Mouse (Mus musculus) heart, postnatal 0 days (tissue): ENCODE results near the gene Hist1h4m. TPM values are rescaled to one million over a fixed set of nuclear protein-coding genes. Genes with fewer than 3 reads are reported as not detected.
"Not testable (repeated sequence)": the region's sequence is repeated elsewhere in the genome, so short reads cannot be mapped to it uniquely, and the experiment has no call there.

ENCODE experiments used
- ATAC-seq: fragments of 200-750 bp; cut with Nextera tagmentation; 2 replicates; pipeline ENCODE4 v1.8.0; 2017; ENCODE audit warnings: low read depth, moderate number of reproducible peaks, moderate library complexity; ENCODE audit not compliant: insufficient read depth
- DNase-seq: peaks from one replicate; pipeline ENCODE4 v3.0.0-alpha.2; 2016; ENCODE audit warnings: low spot score
- H3K27ac ChIP-seq: fragments of 300-500 bp; sonication (generic); 2 replicates; pipeline ENCODE4 v1.5.1; 2014; ENCODE audit warnings: low read depth, mild to moderate bottlenecking
- H3K27me3 ChIP-seq: fragments of 300-500 bp; sonication (generic); 2 replicates; pipeline ENCODE4 v1.6.1; 2014; ENCODE audit warnings: low read length, mixed read lengths; ENCODE audit not compliant: control insufficient read depth, insufficient read depth
- H3K36me3 ChIP-seq: fragments of 300-500 bp; sonication (generic); replicated peaks from 2 replicates; pipeline ENCODE4 v1.6.1; 2014; ENCODE audit warnings: low read length, mixed read lengths; ENCODE audit not compliant: control insufficient read depth, insufficient read depth
- H3K4me1 ChIP-seq: fragments of 300-500 bp; sonication (generic); 2 replicates; pipeline ENCODE4 v1.6.1; 2014; ENCODE audit warnings: antibody characterized with exemption; ENCODE audit not compliant: control insufficient read depth, insufficient read depth
- H3K4me2 ChIP-seq: fragments of 300-500 bp; sonication (generic); 2 replicates; pipeline ENCODE4 v1.6.1; 2014; ENCODE audit warnings: low read depth, mild to moderate bottlenecking, low read length, moderate library complexity
- H3K4me3 ChIP-seq: fragments of 300-500 bp; sonication (generic); 2 replicates; pipeline ENCODE4 v1.5.1; 2014; ENCODE audit warnings: low read depth, low read length
- H3K9ac ChIP-seq: fragments of 300-500 bp; sonication (generic); replicated peaks from 2 replicates; pipeline ENCODE4 v1.6.1; 2014; ENCODE audit warnings: low read depth, low read length, mixed read lengths
- H3K9me3 ChIP-seq: fragments of 300-500 bp; sonication (generic); replicated peaks from 2 replicates; pipeline ENCODE4 v1.6.1; 2016; ENCODE audit warnings: low read length; ENCODE audit not compliant: control insufficient read depth
- CTCF ChIP-seq: IDR thresholded peaks from 2 replicates; pipeline ENCODE4 v1.5.1; 2016; ENCODE audit warnings: antibody characterized with exemption, control low read depth, low read depth
- EP300 ChIP-seq: IDR thresholded peaks from 2 replicates; pipeline ENCODE4 v1.6.1; 2016; ENCODE audit warnings: antibody characterized with exemption, low read depth
- WGBS: fragments of 180-500 bp; shearing (Covaris S2); extraction: QIAGEN DNeasy Blood & Tissue Kit; methylation state at CpG from one replicate; pipeline ENCODE4 v1.1.7; 2014; 5-methylcytosine and 5-hydroxymethylcytosine counted together
- polyA plus RNA-seq: library from polyadenylated mRNA; unstranded; fragments of >200 nt; fragmentation: Nextera tagmentation; extraction: Ambion mirVana; gene quantifications from 2 replicates; pipeline ENCODE4 v1.2.1, GENCODE M21; 2015
- total RNA-seq: library from RNA; depleted of rRNA; stranded (reverse); fragments of >200 nt; gene quantifications from 2 replicates; pipeline ENCODE4 v1.2.3, GENCODE M21; 2014; ENCODE audit warnings: low replicate concordance

Hist1h4m gene
- total and polyA plus RNA-seq, 2 experiments from 2014 or later: 2.7 TPM; not detected in 1

DNA sequence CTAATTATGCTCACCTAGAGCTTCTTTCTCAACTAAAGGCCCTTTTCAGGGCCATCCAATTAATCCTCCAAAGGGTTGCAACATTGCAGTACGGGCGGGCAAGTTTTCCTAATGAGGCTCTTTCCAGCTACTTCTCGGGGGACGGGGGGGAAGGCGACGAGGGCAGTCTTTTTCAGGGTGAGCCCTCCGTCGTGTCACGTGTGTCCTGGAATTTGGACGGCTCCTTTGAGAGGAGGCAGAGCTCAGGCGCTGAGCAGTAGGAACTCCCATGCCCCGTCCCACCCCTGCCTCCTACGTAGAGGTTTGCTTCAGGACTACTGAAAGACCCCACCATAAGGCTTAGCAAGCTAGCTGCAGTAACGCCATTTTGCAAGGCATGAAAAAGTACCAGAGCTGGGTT is 546 bp downstream of the Hist1h4m start:
- H3K4me3 ChIP-seq, H3K9ac ChIP-seq, H3K36me3 ChIP-seq, H3K9me3 ChIP-seq, H3K27me3 ChIP-seq, H3K4me2 ChIP-seq, DNase-seq, H3K4me1 ChIP-seq: not testable (repeated sequence)
- peak; percentile 42 for ATAC-seq
- WGBS: 0% methylated on average over 12 of the region's 14 CpGs
- peak overlapping the region; percentile 25; the same call in 1 of the 2 replicates for H3K27ac ChIP-seq

DNA sequence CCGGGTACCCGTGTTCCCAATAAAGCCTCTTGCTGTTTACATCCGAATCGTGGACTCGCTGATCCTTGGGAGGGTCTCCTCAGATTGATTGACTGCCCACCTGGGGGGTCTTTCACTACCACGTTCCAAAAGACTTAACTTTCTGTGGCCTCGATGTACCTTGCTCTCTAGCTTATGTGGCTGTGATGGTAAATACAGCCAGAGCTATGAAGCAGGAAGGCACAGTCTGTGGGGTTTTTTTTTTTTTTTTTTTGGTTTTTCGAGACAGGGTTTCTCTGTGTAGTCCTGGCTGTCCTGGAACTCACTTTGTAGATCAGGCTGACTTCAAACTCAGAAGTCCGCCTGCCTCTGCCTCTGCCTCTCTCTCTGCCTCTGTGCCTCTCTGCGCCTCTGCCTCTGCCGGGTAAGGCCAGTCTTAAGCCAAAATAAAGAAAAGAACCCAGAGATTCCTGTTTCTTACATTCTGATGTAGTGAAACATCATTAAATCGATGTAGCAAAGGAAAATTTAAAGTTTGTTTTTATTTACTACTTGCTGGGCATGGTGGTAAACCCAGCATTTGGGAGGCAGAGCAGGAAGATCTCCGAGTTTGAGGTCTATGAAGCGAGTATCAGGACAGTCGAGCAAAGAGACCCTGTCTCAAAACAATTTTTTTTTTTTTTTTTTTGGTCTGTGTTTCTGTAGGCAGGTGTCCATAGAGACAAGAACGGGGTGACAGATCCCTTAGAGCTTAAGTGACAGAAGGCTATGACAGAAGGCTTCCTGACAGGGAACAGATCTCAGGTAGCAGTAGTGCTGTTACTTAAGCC is 8.7 kb downstream of the Hist1h4m start:
- DNase-seq, H3K27ac ChIP-seq, H3K4me1 ChIP-seq, H3K4me2 ChIP-seq, ATAC-seq, H3K27me3 ChIP-seq, H3K9me3 ChIP-seq, H3K4me3 ChIP-seq, H3K9ac ChIP-seq, H3K36me3 ChIP-seq: not testable (repeated sequence)
- WGBS: 73% methylated on average over 6 of the region's 16 CpGs

DNA sequence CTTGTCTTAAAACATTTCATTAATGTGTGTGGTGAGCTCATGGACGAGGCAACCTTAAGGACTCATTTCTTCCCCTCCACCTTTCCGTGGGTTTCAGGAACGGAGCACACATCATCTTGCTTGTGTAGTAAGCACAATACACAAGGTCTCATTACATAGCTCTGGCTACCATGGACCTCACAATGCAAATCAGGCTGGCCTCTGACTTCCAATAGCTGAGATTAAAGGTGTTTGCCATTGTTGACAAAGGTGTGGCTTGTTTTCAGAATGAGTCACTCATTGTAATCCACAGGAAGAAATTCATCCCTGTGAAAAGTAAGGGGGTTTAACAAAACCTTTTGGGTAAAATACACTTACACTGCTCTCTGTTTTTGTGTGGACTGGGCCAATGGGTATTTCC is 17.0 kb downstream of the Hist1h4m start:
- Histone ChIP-seq H3K4me2 (no peak overlapping the region), H3K4me1 (no peaks in the 10 kb centered on the region), H3K36me3 (no peaks in the 10 kb centered on the region), H3K27me3 (no peaks in the 10 kb centered on the region), H3K27ac (no peak overlapping the region), H3K9ac (no peak overlapping the region), H3K9me3 (no peaks in the 10 kb centered on the region), H3K4me3 (no peak overlapping the region)
- WGBS: 83% methylated on average over 3 of the region's 3 CpGs
- TF ChIP-seq CTCF (no peak), EP300 (no peak)
- ATAC-seq (no peak), DNase-seq (no peak)

DNA sequence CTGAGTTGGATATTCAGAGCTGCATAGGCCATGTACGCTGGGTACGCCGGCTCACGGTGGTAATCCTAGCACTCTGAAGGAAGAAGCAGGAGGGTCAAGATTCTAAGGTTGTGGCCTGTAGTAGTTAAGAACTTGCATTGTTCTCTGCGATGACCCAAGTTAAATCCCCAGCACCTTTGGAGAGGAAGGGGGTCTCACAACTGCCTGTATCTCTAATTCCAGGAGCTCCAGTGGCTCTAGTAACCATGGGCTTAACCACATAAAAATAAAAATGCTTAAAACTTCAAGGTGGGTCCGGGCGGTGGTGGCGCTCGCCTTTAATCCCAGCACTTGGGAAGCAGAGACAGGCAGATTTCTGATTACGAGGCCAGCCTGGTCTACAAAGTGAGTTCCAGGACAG is 18.8 kb downstream of the Hist1h4m start:
- no peak overlapping the region for H3K27ac ChIP-seq
- WGBS: 92% methylated on average over 10 of the region's 10 CpGs

DNA sequence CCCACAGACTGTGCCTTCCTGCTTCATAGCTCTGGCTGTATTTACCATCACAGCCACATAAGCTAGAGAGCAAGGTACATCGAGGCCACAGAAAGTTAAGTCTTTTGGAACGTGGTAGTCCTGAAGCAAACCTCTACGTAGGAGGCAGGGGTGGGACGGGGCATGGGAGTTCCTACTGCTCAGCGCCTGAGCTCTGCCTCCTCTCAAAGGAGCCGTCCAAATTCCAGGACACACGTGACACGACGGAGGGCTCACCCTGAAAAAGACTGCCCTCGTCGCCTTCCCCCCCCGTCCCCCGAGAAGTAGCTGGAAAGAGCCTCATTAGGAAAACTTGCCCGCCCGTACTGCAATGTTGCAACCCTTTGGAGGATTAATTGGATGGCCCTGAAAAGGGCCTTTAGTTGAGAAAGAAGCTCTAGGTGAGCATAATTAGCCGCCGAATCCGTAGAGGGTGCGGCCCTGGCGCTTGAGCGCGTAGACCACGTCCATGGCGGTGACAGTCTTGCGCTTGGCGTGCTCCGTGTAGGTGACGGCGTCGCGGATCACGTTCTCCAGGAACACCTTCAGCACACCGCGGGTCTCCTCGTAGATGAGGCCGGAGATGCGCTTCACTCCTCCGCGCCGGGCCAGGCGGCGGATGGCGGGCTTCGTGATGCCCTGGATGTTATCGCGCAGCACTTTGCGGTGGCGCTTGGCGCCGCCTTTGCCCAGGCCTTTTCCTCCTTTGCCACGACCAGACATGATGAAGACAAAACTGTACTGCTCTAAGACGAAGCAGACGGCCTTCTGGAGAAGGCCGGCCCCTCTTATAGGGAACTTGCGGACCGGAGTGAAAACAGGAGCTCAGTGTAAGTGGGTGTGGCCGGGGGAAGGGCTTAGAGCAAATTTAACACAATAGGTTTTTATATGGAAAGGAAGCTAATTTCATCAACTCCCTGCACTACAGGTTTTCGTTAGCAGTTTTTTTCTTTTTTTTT is 20.2 kb downstream of the Hist1h4m start, which contains the start of gene Hist1h4n:
Gene Hist1h4n (minus strand): TSS at position 779 of the 977 bp plus-strand sequence.
- DNase-seq, H3K9ac ChIP-seq, H3K36me3 ChIP-seq, H3K4me3 ChIP-seq, H3K9me3 ChIP-seq, H3K4me1 ChIP-seq, H3K4me2 ChIP-seq, H3K27me3 ChIP-seq: not testable (repeated sequence)
- peak within 1 kb of the TSS; percentile 57; the same call in 1 of the 2 replicates for H3K27ac ChIP-seq
- 1% methylated on average over 19 of the region's 58 CpGs for WGBS
- peak; percentile 76 for ATAC-seq

More for the DNA sequence above, 18.8 kb downstream of the Hist1h4m start:
- no peaks in the 10 kb centered on the region for H3K36me3 ChIP-seq
- DNase-seq (peak; percentile 2), ATAC-seq (no peak)
- no peak overlapping the region for H3K4me2 ChIP-seq
- no peak overlapping the region for H3K9ac ChIP-seq
- no peaks in the 10 kb centered on the region for H3K9me3 ChIP-seq
- no peaks in the 10 kb centered on the region for H3K4me1 ChIP-seq
- TF ChIP-seq CTCF (no peak), EP300 (no peak)
- no peaks in the 10 kb centered on the region for H3K27me3 ChIP-seq
- H3K4me3 ChIP-seq: no peak overlapping the region

DNA sequence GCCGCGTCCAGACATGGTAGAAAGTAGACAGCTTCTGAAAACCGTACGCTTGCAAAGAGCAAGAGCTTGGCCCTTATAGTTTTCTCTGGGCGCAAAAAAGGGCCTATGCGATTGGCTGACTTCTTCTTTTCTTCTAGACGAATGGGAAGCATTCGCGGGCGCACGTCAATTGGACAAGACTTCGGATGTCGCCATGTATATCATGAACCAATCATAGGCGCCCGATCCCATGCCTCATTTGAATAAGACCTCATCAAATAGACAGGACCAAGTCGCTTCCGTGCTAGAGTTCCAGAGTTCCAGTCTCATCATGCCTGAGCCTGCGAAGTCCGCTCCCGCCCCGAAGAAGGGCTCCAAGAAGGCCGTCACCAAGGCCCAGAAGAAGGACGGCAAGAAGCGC is 21.9 kb downstream of the Hist1h4m start, which contains the start of the genes Hist1h2ap and Hist1h2br:
Gene Hist1h2ap (minus strand): TSS at position 47 of the 400 bp plus-strand sequence.
Gene Hist1h2br (plus strand): TSS at position 283 of the 400 bp plus-strand sequence.
- WGBS: no CpG with 5 or more reads among the region's 24 CpGs
- H3K4me2 ChIP-seq, DNase-seq, H3K4me1 ChIP-seq, H3K9ac ChIP-seq, H3K27me3 ChIP-seq, H3K36me3 ChIP-seq, H3K27ac ChIP-seq, H3K4me3 ChIP-seq, H3K9me3 ChIP-seq: not testable (repeated sequence)
- peak; percentile 92 for ATAC-seq

DNA sequence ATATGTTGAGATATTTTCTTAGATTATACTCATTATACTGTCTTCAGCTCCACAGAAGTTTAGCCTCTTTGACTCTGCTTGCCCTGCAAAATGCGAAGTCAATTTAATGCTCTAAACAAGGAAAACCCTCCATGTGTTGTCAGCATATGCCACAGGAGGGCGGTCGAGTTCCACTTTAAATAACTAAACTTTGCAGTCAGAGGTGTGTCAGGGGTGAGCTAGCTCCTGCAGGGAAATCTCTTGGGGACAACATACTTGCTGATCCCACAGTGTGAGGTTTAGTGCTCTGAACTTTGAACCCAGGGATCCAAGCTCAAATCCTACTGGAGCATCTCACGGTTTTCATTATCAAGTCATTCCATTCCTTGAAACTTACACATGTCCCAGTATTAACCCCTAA is 29.0 kb downstream of the Hist1h4m start:
- not testable (repeated sequence) for H3K9me3 ChIP-seq, H3K27ac ChIP-seq, H3K27me3 ChIP-seq, H3K4me3 ChIP-seq, H3K4me2 ChIP-seq, DNase-seq, H3K9ac ChIP-seq, H3K36me3 ChIP-seq, H3K4me1 ChIP-seq
- WGBS: no CpG with 5 or more reads among the region's 4 CpGs
- ATAC-seq: peak; percentile 83

DNA sequence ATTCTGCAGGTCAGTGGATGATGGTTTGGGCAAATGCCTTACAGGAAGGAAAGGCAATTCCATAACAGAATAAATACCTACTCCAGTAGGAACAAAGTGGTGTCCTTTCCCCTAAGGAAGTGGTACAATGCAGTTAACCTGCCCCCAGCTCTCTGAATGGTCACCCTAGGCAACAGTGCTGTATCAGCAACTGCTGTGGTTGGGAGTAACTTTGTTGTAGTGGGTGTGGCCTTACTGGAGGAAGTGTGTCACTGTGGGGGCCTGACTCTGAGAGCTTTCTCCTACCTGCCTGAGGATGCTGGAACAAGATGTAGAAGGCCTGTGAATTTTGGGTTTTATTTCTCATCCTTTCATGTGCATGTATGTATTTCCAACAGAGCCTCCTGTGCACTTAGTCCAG is 34.8 kb downstream of the Hist1h4m start:
- ATAC-seq, H3K27ac ChIP-seq, H3K36me3 ChIP-seq, H3K4me2 ChIP-seq, DNase-seq, H3K9me3 ChIP-seq, H3K9ac ChIP-seq, H3K27me3 ChIP-seq, H3K4me3 ChIP-seq, H3K4me1 ChIP-seq: not testable (repeated sequence)
